Mouse (Mus musculus) midbrain, embryonic 13.5 days (tissue): ENCODE measurements around the gene Hist1h1t. TPM values are rescaled to one million over a fixed set of nuclear protein-coding genes. Genes with fewer than 3 reads are reported as not detected.

Experiments used
- ATAC-seq: fragments of 200-750 bp; cut with Nextera tagmentation; 2 replicates; pipeline ENCODE4 v1.8.0; 2017; ENCODE audit warnings: mild to moderate bottlenecking, moderate TSS enrichment, moderate library complexity
- H3K27ac ChIP-seq: fragments of 300-500 bp; sonication (generic); 2 replicates; pipeline ENCODE4 v1.5.1; 2015; ENCODE audit warnings: inconsistent platforms, mild to moderate bottlenecking, moderate library complexity
- H3K27me3 ChIP-seq: fragments of 300-500 bp; sonication (generic); 2 replicates; pipeline ENCODE4 v1.6.1; 2015; ENCODE audit warnings: mild to moderate bottlenecking, inconsistent platforms
- H3K36me3 ChIP-seq: fragments of 300-500 bp; sonication (generic); 2 replicates; pipeline ENCODE4 v1.6.1; 2015; ENCODE audit warnings: mild to moderate bottlenecking, inconsistent platforms
- H3K4me1 ChIP-seq: fragments of 300-500 bp; sonication (generic); replicated peaks from 2 replicates; pipeline ENCODE4 v1.6.1; 2015; ENCODE audit warnings: inconsistent platforms
- H3K4me2 ChIP-seq: fragments of 300-500 bp; sonication (generic); replicated peaks from 2 replicates; pipeline ENCODE4 v1.6.1; 2015; ENCODE audit warnings: moderate library complexity, mild to moderate bottlenecking, inconsistent platforms
- H3K4me3 ChIP-seq: fragments of 300-500 bp; sonication (generic); replicated peaks from 2 replicates; pipeline ENCODE4 v1.5.1; 2015; ENCODE audit warnings: mild to moderate bottlenecking, inconsistent platforms
- H3K9ac ChIP-seq: fragments of 300-500 bp; sonication (generic); replicated peaks from 2 replicates; pipeline ENCODE4 v1.6.1; 2015; ENCODE audit warnings: mild to moderate bottlenecking, inconsistent platforms
- H3K9me3 ChIP-seq: fragments of 300-500 bp; sonication (generic); 2 replicates; pipeline ENCODE4 v1.6.1; 2016; ENCODE audit warnings: mild to moderate bottlenecking, inconsistent platforms
- WGBS: fragments of 180-500 bp; shearing (Covaris S2); methylation state at CpG from one replicate; pipeline ENCODE4 v1.1.7; 2015; 5-methylcytosine and 5-hydroxymethylcytosine counted together
- polyA plus RNA-seq: library from polyadenylated mRNA; unstranded; fragments of >200 nt; fragmentation: Nextera tagmentation; extraction: Ambion mirVana; gene quantifications from 2 replicates; pipeline ENCODE4 v1.2.1, GENCODE M21; 2015

The Hist1h1t gene
- polyA plus RNA-seq, 1 experiment from 2014 or later: not detected

DNA sequence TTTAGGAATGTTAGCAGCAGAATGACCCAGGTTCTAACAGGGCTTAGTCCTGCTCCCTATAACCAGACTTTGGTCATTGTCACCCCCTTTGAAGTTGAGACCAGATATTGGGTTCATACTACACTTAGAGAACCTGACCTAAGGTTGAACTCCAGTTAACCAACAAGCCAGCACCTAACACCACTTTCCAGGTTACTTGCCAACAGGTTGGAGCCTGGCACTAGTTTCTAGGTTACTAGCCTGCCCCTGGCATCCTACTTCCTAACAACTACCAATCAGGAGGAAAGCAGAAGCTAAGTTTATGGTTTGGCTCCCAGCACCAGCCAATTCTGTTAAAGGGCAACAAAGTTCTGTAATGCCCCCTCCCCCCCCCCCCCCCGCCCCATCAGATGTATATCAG is 29.6 kb downstream of the Hist1h1t start:
- no peaks in the 10 kb centered on the region for H3K36me3 ChIP-seq
- no peak overlapping the region for H3K9ac ChIP-seq
- WGBS: no CpG with 5 or more reads among the region's 1 CpGs
- H3K4me3 ChIP-seq: no peak overlapping the region
- no peaks in the 10 kb centered on the region for H3K27me3 ChIP-seq
- H3K4me1 ChIP-seq: no peaks in the 10 kb centered on the region
- H3K27ac ChIP-seq: no peak overlapping the region
- ATAC-seq: no peak
- H3K4me2 ChIP-seq: no peak overlapping the region
- no peaks in the 10 kb centered on the region for H3K9me3 ChIP-seq

DNA sequence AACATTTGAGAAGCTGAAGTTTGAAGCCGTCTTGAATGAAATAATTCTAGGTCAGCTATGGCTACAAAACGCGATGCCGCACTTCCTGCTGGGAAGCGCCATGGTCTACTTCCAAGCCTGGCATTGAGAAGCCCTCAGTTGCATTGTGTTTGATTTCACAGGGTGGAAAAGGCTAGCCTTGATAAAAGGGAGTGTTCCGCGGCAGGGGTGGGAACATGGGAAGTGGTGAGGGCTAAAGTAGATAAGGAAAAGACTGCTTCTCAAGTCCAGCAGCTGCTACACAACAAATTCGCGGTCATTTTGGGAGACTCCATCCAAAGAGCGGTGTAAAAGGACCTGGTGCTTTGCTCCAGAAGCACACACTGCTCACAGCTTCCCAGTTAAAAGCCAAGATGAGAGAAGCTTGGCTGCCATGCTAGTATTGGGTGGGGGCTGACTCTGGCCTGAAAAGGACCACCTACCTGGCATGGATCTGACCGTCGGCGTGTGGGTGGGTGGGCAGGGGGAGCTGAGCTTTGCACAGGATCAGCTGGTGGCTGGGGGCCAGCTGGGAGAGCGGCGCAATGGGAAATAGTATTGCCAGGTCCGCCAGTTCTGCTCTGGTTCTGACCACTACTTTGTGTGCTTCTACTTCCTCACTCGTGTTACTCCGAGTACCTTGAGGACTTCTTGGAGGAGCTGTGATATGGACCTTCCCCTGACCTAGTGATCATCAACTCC is 33.0 kb downstream of the Hist1h1t start:
- Histone ChIP-seq H3K4me2 (no peak overlapping the region), H3K4me3 (no peak overlapping the region), H3K36me3 (no peaks in the 10 kb centered on the region), H3K27ac (no peak overlapping the region), H3K9ac (no peak overlapping the region), H3K4me1 (no peaks in the 10 kb centered on the region), H3K27me3 (no peaks in the 10 kb centered on the region), H3K9me3 (no peaks in the 10 kb centered on the region)
- no peak for ATAC-seq
- WGBS: 90% methylated on average over 18 of the region's 18 CpGs

DNA sequence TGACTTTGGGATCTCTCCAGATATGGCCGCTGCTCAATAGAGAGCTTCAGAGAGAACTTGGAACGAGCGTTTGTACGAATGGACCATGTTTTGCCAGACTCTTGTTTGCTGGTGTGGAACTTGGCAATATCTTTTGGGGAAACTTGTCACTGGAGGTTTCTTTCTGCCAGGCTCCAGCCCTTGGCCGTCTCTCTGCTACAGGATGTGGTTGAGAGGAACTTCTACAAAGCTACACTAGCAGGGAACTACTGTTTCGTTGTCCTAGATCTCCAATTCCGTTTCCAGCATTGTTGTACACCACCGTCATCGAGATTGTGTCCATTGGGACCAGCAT is 33.5 kb downstream of the Hist1h1t start:
- no peaks in the 10 kb centered on the region for H3K4me1 ChIP-seq
- H3K9me3 ChIP-seq: no peaks in the 10 kb centered on the region
- H3K4me3 ChIP-seq: no peak overlapping the region
- H3K27me3 ChIP-seq: no peaks in the 10 kb centered on the region
- H3K9ac ChIP-seq: no peak overlapping the region
- H3K4me2 ChIP-seq: no peak overlapping the region
- ATAC-seq: no peak
- no peaks in the 10 kb centered on the region for H3K36me3 ChIP-seq
- WGBS: 93% methylated on average over 9 of the region's 9 CpGs
- H3K27ac ChIP-seq: no peak overlapping the region

DNA sequence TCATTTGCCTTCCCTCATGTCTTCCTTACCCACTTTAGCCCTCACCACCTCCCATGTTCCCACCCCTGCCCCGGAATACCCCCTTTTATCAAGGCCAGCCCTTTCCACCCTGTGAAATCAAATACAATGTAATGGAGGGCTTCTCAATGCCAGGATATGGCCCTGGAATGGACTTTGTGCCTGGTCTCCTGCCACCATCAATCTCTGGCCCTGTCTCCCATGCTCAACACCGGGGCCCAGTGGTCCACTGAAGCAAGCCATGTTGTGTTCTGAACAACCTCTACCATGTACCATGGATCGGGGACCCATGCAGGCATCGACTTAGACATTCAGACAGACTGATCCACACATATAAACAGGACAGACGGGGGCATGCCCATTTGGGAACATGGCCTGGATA is 34.1 kb downstream of the Hist1h1t start:
- H3K4me1 ChIP-seq: no peaks in the 10 kb centered on the region
- WGBS: 97% methylated on average over 5 of the region's 5 CpGs
- no peak overlapping the region for H3K4me2 ChIP-seq
- no peaks in the 10 kb centered on the region for H3K36me3 ChIP-seq
- no peak overlapping the region for H3K27ac ChIP-seq
- ATAC-seq: no peak
- H3K27me3 ChIP-seq: no peaks in the 10 kb centered on the region
- H3K9me3 ChIP-seq: no peaks in the 10 kb centered on the region
- no peak overlapping the region for H3K9ac ChIP-seq
- no peak overlapping the region for H3K4me3 ChIP-seq

GRCm38 (mm10) chr13:23730479-23730878 is 34.9 kb downstream of the Hist1h1t start:
- Histone ChIP-seq H3K27me3 (no peaks in the 10 kb centered on the region), H3K4me3 (no peak overlapping the region), H3K4me2 (no peak overlapping the region), H3K9ac (no peak overlapping the region), H3K4me1 (no peaks in the 10 kb centered on the region), H3K36me3 (no peaks in the 10 kb centered on the region), H3K9me3 (no peaks in the 10 kb centered on the region), H3K27ac (no peak overlapping the region)
- no peak for ATAC-seq
- WGBS: 65% methylated on average over 8 of the region's 8 CpGs

- H3K27ac ChIP-seq: no peak overlapping the region
- no peak overlapping the region for H3K9ac ChIP-seq
- no peaks in the 10 kb centered on the region for H3K27me3 ChIP-seq
- H3K4me1 ChIP-seq: no peaks in the 10 kb centered on the region
- no peak overlapping the region for H3K4me2 ChIP-seq
- H3K9me3 ChIP-seq: no peaks in the 10 kb centered on the region
- H3K4me3 ChIP-seq: no peak overlapping the region
- no peak for ATAC-seq
- 27% methylated on average over 8 of the region's 8 CpGs for WGBS
- no peaks in the 10 kb centered on the region for H3K36me3 ChIP-seq
Measured at GRCm38 (mm10) chr13:23732156-23732804, 36.7 kb downstream of the Hist1h1t start.

DNA sequence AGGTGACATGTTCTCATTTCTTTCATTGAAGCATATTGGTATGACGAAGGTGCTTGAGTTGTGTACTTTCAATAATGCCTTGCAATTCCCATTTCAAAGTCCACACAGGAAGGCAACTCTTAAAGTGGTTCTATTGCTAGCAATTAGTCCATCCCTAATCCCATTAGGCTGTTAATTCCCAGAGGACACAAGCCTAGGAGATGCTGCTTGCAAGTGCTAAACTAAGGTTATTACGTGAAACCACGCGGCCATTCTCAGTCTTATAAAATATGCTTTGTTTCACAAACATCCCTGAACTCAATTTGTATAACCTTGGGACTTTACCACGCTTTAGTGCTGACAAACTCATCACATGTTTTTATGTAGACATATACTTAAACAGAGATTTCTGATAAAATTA is 41.5 kb downstream of the Hist1h1t start:
- Histone ChIP-seq H3K9me3 (no peaks in the 10 kb centered on the region), H3K36me3 (no peaks in the 10 kb centered on the region), H3K27me3 (no peaks in the 10 kb centered on the region), H3K9ac (no peak overlapping the region), H3K4me2 (no peak overlapping the region), H3K4me1 (peaks cover 25% of the 10 kb centered on the region), H3K27ac (no peak overlapping the region), H3K4me3 (no peak overlapping the region)
- ATAC-seq: no peak
- 74% methylated on average over 5 of the region's 5 CpGs for WGBS

GRCm38 (mm10) chr13:23738041-23738440 is 42.4 kb downstream of the Hist1h1t start:
- Histone ChIP-seq H3K9me3 (no peaks in the 10 kb centered on the region), H3K4me1 (peaks cover 25% of the 10 kb centered on the region), H3K4me3 (peak overlapping the region; percentile 46), H3K27me3 (no peaks in the 10 kb centered on the region), H3K9ac (peak overlapping the region; percentile 75), H3K27ac (peak overlapping the region; percentile 91), H3K4me2 (peak overlapping the region; percentile 100), H3K36me3 (no peaks in the 10 kb centered on the region)
- WGBS: 16% methylated on average over 4 of the region's 4 CpGs
- no peak for ATAC-seq

DNA sequence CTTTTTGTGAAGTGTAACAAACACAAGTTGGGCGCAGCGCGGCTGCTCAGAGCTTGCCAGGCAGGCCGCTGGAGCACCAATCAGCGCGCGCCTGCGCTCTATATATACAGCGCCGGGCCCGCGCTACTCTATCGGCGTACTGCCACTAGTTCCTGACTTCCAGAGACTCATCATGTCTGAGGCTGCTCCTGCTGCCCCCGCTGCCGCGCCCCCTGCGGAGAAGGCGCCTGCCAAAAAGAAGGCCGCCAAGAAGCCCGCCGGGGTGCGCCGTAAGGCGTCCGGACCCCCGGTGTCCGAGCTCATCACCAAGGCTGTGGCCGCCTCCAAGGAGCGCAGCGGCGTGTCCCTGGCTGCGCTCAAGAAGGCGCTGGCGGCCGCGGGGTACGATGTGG is 43.1 kb downstream of the Hist1h1t start, which contains the start of gene Hist1h1c:
Hist1h1c (plus strand) TSS at position 132 of the 392 bp plus-strand sequence.
- Histone ChIP-seq H3K4me1 (peaks cover 25% of the 10 kb centered on the region), H3K27ac (peak within 1 kb of the TSS; percentile 91), H3K27me3 (no peaks in the 10 kb centered on the region), H3K9ac (peak within 1 kb of the TSS; percentile 75), H3K9me3 (no peaks in the 10 kb centered on the region), H3K36me3 (no peaks in the 10 kb centered on the region), H3K4me2 (peak within 1 kb of the TSS; percentile 100), H3K4me3 (peak within 1 kb of the TSS; percentile 46)
- ATAC-seq: peak; percentile 97
- 0% methylated on average over 36 of the region's 38 CpGs for WGBS

DNA sequence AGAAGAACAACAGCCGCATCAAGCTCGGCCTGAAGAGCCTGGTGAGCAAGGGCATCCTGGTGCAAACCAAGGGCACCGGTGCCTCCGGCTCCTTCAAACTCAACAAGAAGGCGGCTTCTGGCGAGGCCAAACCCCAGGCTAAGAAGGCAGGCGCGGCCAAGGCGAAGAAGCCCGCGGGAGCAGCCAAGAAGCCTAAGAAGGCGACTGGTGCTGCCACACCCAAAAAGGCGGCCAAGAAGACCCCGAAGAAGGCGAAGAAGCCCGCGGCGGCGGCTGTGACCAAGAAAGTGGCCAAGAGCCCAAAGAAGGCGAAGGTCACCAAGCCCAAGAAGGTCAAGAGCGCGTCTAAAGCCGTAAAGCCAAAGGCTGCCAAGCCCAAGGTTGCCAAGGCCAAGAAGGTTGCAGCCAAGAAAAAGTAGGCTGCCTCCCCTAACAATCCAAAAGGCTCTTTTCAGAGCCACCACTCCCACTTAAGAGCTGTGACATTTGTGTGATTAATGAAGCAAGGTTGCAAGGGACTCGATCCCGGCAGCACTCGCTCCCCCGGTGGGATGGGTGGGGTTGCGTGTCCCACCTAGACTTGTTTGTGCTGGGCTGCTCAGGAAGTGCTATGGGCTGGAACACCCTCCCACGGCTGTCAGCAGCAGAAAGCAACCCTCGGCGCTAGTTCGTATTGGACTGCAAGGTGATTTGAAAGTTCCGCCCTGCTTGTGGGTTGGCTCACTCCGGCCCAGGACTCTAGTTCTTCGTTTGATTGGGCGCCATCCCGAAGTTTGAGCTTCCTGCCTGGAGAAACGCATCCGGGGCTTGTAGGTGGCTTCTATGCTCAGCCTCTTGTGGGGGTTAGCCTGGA is 43.7 kb downstream of the Hist1h1t start:
- H3K9me3 ChIP-seq: no peaks in the 10 kb centered on the region
- peak overlapping the region; percentile 91 for H3K27ac ChIP-seq
- peak overlapping the region; percentile 75 for H3K9ac ChIP-seq
- H3K4me3 ChIP-seq: peak overlapping the region; percentile 46
- H3K36me3 ChIP-seq: no peaks in the 10 kb centered on the region
- peaks cover 25% of the 10 kb centered on the region for H3K4me1 ChIP-seq
- peak overlapping the region; percentile 100 for H3K4me2 ChIP-seq
- no peaks in the 10 kb centered on the region for H3K27me3 ChIP-seq
- under 1% methylated on average over 39 of the region's 39 CpGs for WGBS
- ATAC-seq: peak; percentile 90

DNA sequence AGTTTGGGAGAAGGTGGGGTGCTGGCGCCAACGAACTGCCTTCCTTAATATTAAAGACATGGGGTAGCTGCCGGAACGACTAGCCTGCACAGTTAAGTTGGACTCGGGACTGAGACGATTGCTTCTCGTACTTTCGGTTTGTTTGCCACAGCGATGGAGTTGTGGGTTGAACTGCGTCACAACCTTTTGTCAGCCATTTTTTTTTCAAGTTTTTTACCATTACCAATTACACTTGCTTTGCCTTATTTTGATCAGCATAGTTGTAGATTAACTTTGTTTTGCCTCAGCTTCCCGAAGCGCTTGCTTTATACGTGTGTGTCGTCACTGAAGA is 44.3 kb downstream of the Hist1h1t start:
- H3K9ac ChIP-seq: peak overlapping the region; percentile 75
- H3K27me3 ChIP-seq: no peaks in the 10 kb centered on the region
- H3K4me1 ChIP-seq: peaks cover 29% of the 10 kb centered on the region
- WGBS: 1% methylated on average over 14 of the region's 14 CpGs
- H3K36me3 ChIP-seq: no peaks in the 10 kb centered on the region
- no peaks in the 10 kb centered on the region for H3K9me3 ChIP-seq
- no peak for ATAC-seq
- peak overlapping the region; percentile 91 for H3K27ac ChIP-seq
- peak overlapping the region; percentile 46 for H3K4me3 ChIP-seq
- peak overlapping the region; percentile 100 for H3K4me2 ChIP-seq

- no peaks in the 10 kb centered on the region for H3K36me3 ChIP-seq
- H3K27me3 ChIP-seq: no peaks in the 10 kb centered on the region
- peaks cover 30% of the 10 kb centered on the region for H3K4me1 ChIP-seq
- no peaks in the 10 kb centered on the region for H3K9me3 ChIP-seq
- no peak for ATAC-seq
- peak overlapping the region; percentile 100 for H3K4me2 ChIP-seq
- peak overlapping the region; percentile 91 for H3K27ac ChIP-seq
- peak overlapping the region; percentile 46 for H3K4me3 ChIP-seq
- 40% methylated on average over 13 of the region's 13 CpGs for WGBS
- H3K9ac ChIP-seq: peak overlapping the region; percentile 75
Measured at GRCm38 (mm10) chr13:23740256-23740840, 44.7 kb downstream of the Hist1h1t start.
